Mouse (Mus musculus) layer of hippocampus, postnatal 14 days (tissue): Measurements from ENCODE around the gene Hamp. TPM values are rescaled to one million over a fixed set of nuclear protein-coding genes. Genes with fewer than 3 reads are reported as not detected.

Experiments used
- DNase-seq, 2 experiments: peaks; one replicate each; pipeline ENCODE4 v3.0.0; 2021 to 2022; ENCODE audit warnings: low spot score in 2 of 2, mixed read lengths in 1 of 2
- total RNA-seq, 2 experiments: library from RNA; stranded (reverse); gene quantifications; 2 replicates each; pipeline ENCODE4 v1.2.3; 2021

Hamp gene
- total RNA-seq, 2 experiments from 2014 or later, result not detected

GRCm38 (mm10) chr7:30909773-30910172 is 34.1 kb downstream of the Hamp start:
- DNase-seq, result no peak

- no peak for DNase-seq
Measured at GRCm38 (mm10) chr7:30908992-30909431, 34.8 kb downstream of the Hamp start.

GRCm38 (mm10) chr7:30908277-30908991 is 35.4 kb downstream of the Hamp start:
- DNase-seq, result no peak

GRCm38 (mm10) chr7:30904042-30904441 is 39.8 kb downstream of the Hamp start:
- peak in 1 of 2 experiments; percentile 24 for DNase-seq

- DNase-seq, result no peak
Measured at GRCm38 (mm10) chr7:30895217-30895616, 48.6 kb downstream of the Hamp start.

- no peak for DNase-seq
Measured at GRCm38 (mm10) chr7:30892515-30892914, 51.3 kb downstream of the Hamp start.

Other genes starting within 250 kb of the Hamp start
- gene 2200002J24Rik, start 245.1 kb downstream of the Hamp start, total RNA-seq, result not detected
- gene Atp4a, start 231.8 kb downstream of the Hamp start, total RNA-seq, result 1 to 10 TPM in 1 of 2 experiments, under 1 TPM in 1; 0.79 to 1.4 TPM
- gene Tmem147, start 214.5 kb downstream of the Hamp start, total RNA-seq, result 100 to 1,000 TPM; 127 to 143 TPM
- gene Gapdhs, start 200.4 kb downstream of the Hamp start, total RNA-seq, result not detected
- gene Sbsn, start 192.6 kb downstream of the Hamp start, total RNA-seq, result 10 to 100 TPM in 1 of 2 experiments, 1 to 10 TPM in 1; 6.8 to 10.7 TPM
- gene Dmkn, start 180.3 kb downstream of the Hamp start, total RNA-seq, result 1 to 10 TPM; 1.3 to 2.2 TPM
- not detected for gene Krtdap, start 156.1 kb downstream of the Hamp start, total RNA-seq
- gene Ffar2, start 120.3 kb downstream of the Hamp start, total RNA-seq, result not detected
- under 1 TPM; 0.24 to 0.32 TPM for gene Ffar3, start 87.9 kb downstream of the Hamp start, total RNA-seq
- gene Ffar1, start 82.5 kb downstream of the Hamp start, total RNA-seq, result not detected
- not detected for gene Cd22, start 63.7 kb downstream of the Hamp start, total RNA-seq
- 100 to 1,000 TPM; 306 to 317 TPM for gene Mag, start 29.2 kb downstream of the Hamp start, total RNA-seq
- gene Hamp2, start 19.4 kb downstream of the Hamp start, total RNA-seq, result not detected
- 100 to 1,000 TPM; 122 to 124 TPM for gene Usf2, start 12.8 kb upstream of the Hamp start, total RNA-seq
- 10 to 100 TPM in 1 of 2 experiments, 1 to 10 TPM in 1; 9.0 to 11.4 TPM for gene Lsr, start 29.4 kb upstream of the Hamp start, total RNA-seq
- gene Fam187b, start 29.8 kb upstream of the Hamp start, total RNA-seq, result under 1 TPM; 0.25 to 0.43 TPM
- 10 to 100 TPM; 32.1 to 32.4 TPM for gene Fxyd5, start 98.4 kb upstream of the Hamp start, total RNA-seq
- 100 to 1,000 TPM; 333 to 341 TPM for gene Fxyd7, start 107.4 kb upstream of the Hamp start, total RNA-seq
- gene Fxyd1, start 113.2 kb upstream of the Hamp start, total RNA-seq, result 100 to 1,000 TPM in 1 of 2 experiments, 10 to 100 TPM in 1; 62.6 to 118 TPM
- 10 to 100 TPM; 21.8 to 23.3 TPM for gene Lgi4, start 115.3 kb upstream of the Hamp start, total RNA-seq
- gene Fxyd3, start 132.7 kb upstream of the Hamp start, total RNA-seq, result under 1 TPM; 0.55 to 0.72 TPM
- 1 to 10 TPM; 2.8 to 3.1 TPM for gene Hpn, start 171.3 kb upstream of the Hamp start, total RNA-seq
- 100 to 1,000 TPM; 430 to 445 TPM for gene Scn1b, start 183.0 kb upstream of the Hamp start, total RNA-seq
- gene Gramd1a, start 211.9 kb upstream of the Hamp start, total RNA-seq, result 100 to 1,000 TPM; 123 to 134 TPM